Mouse (Mus musculus) myocyte (in vitro differentiated cells): ENCODE results near the gene Smc6. TPM values are rescaled to one million over a fixed set of nuclear protein-coding genes. Genes with fewer than 3 reads are reported as not detected.

Experiments used
- H3K27me3 ChIP-seq: one replicate; pipeline ENCODE4 v1.6.1; 2011; ENCODE audit not compliant: control insufficient read depth, insufficient read depth, insufficient read length
- H3K36me3 ChIP-seq: one replicate; pipeline ENCODE4 v1.6.1; 2011; ENCODE audit not compliant: control insufficient read depth, insufficient read depth
- H3K4me2 ChIP-seq: one replicate; pipeline ENCODE4 v1.6.1; 2011; ENCODE audit warnings: low read depth, control low read depth
- H3K4me3 ChIP-seq: one replicate; pipeline ENCODE4 v1.5.1; 2011; ENCODE audit warnings: mild to moderate bottlenecking, control low read depth, moderate library complexity
- H3K79me2 ChIP-seq: one replicate; pipeline ENCODE4 v1.6.1; 2011; ENCODE audit not compliant: control insufficient read depth, insufficient read depth
- H3ac ChIP-seq: one replicate; pipeline ENCODE4 v1.6.1; 2011; ENCODE audit not compliant: control insufficient read depth, insufficient read length
- CEBPB ChIP-seq: IDR thresholded peaks from 2 replicates; pipeline ENCODE4 v1.6.1; 2011; ENCODE audit warnings: mild to moderate bottlenecking, moderate library complexity; ENCODE audit not compliant: poor library complexity, insufficient read depth, severe bottlenecking
- E2F4 ChIP-seq: IDR thresholded peaks from one replicate; pipeline ENCODE4 v1.6.1; 2011; ENCODE audit warnings: mild to moderate bottlenecking, control low read depth, moderate library complexity; ENCODE audit not compliant: insufficient read depth
- MAX ChIP-seq: IDR thresholded peaks from one replicate; pipeline ENCODE4 v1.6.1; 2011; ENCODE audit warnings: low read depth, mild to moderate bottlenecking, control low read depth
- MYOD1 ChIP-seq, 3 experiments: IDR thresholded peaks; one replicate each; pipeline ENCODE4 v1.6.1; 2011; ENCODE audit warnings: control low read depth in 2 of 3, low read depth in 2 of 3, mild to moderate bottlenecking in 2 of 3, moderate library complexity in 1 of 3; ENCODE audit not compliant: insufficient read length in 2 of 3, control insufficient read depth in 1 of 3
- MYOG ChIP-seq, 3 experiments: IDR thresholded peaks; one replicate each; pipeline ENCODE4 v1.6.1; 2011; ENCODE audit warnings: control low read depth in 2 of 3, low read depth in 2 of 3, mild to moderate bottlenecking in 2 of 3; ENCODE audit not compliant: insufficient read length in 2 of 3, control insufficient read depth in 1 of 3, insufficient read depth in 1 of 3
- POLR2A ChIP-seq: IDR thresholded peaks from one replicate; pipeline ENCODE4 v1.6.1; 2011; ENCODE audit warnings: low read depth, mild to moderate bottlenecking, control low read depth, moderate library complexity; ENCODE audit not compliant: insufficient read length
- POLR2AphosphoS2 ChIP-seq: IDR thresholded peaks from one replicate; pipeline ENCODE4 v1.6.1; 2011; ENCODE audit warnings: low read depth, control low read depth; ENCODE audit not compliant: insufficient read length
- REST ChIP-seq: IDR thresholded peaks from one replicate; pipeline ENCODE4 v1.6.1; 2011; ENCODE audit warnings: mild to moderate bottlenecking, control low read depth, moderate library complexity; ENCODE audit not compliant: insufficient read depth, insufficient read length
- SRF ChIP-seq: IDR thresholded peaks from one replicate; pipeline ENCODE4 v1.6.1; 2011; ENCODE audit warnings: low read depth; ENCODE audit not compliant: control insufficient read depth, insufficient read length
- TCF12 ChIP-seq: IDR thresholded peaks from one replicate; pipeline ENCODE4 v1.6.1; 2011; ENCODE audit warnings: mild to moderate bottlenecking, control low read depth; ENCODE audit not compliant: poor library complexity, insufficient read depth, severe bottlenecking
- TCF3 ChIP-seq: IDR thresholded peaks from one replicate; pipeline ENCODE4 v1.6.1; 2011; ENCODE audit warnings: low read depth, control low read depth; ENCODE audit not compliant: insufficient read length
- USF1 ChIP-seq: IDR thresholded peaks from one replicate; pipeline ENCODE4 v1.6.1; 2011; ENCODE audit warnings: low read depth, mild to moderate bottlenecking, control low read depth, moderate library complexity
- polyA plus RNA-seq: library from polyadenylated mRNA; unstranded; fragments of >200 nt; fragmentation: generic; extraction: Trizol; gene quantifications from one replicate; pipeline ENCODE4 v1.2.1, GENCODE M21; 2012; ENCODE audit warnings: missing spikeins

Gene Smc6
- polyA plus RNA-seq, 1 experiment: 11.2 TPM

- H3K27me3 ChIP-seq: no peaks in the 10 kb centered on the region
- H3K4me2 ChIP-seq: no peak overlapping the region
- no peaks in the 10 kb centered on the region for H3K79me2 ChIP-seq
- TF ChIP-seq POLR2A (no peak), MYOD1 (IDR thresholded peaks at IDR 0.05; ENCODE audit: control insufficient read depth in 1 of 3, insufficient read length in 2 of 3, low read depth in 2 of 3) (no peak), TCF12 (no peak), CEBPB (no peak), E2F4 (no peak), TCF3 (no peak), SRF (no peak), MYOG (IDR thresholded peaks at IDR 0.05; ENCODE audit: control insufficient read depth in 1 of 3, insufficient read depth in 1 of 3, insufficient read length in 2 of 3, low read depth in 2 of 3) (no peak), MAX (no peak), USF1 (no peak), POLR2AphosphoS2 (no peak)
- H3ac ChIP-seq: no peak overlapping the region
- no peak overlapping the region for H3K4me3 ChIP-seq
- H3K36me3 ChIP-seq: no peaks in the 10 kb centered on the region
These were observed 60.8 kb downstream of the Smc6 start for GRCm38 (mm10) chr12:11326483-11326882.

DNA sequence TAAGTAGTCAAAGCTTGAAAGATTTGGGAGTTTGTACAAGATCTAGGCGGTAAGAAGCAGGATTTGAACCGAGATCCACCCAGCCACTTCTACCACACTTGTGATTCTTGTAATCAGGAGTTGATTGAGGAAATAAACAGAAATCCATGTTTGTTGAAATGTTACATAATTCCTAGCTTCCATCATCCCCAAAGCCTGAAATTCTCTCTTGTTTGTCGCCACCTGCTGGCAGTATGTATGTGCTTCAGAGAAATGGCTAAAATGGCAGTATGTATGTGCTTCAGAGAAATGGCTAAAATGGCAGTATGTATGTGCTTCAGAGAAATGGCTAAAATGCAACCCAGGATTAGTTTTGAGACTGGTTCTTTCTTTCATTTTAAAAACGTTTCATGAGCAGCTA, 71.2 kb downstream of the Smc6 start:
- Histone ChIP-seq H3ac (no peak overlapping the region), H3K4me3 (no peak overlapping the region), H3K4me2 (no peak overlapping the region), H3K27me3 (peaks cover 4% of the 10 kb centered on the region), H3K36me3 (no peaks in the 10 kb centered on the region), H3K79me2 (no peaks in the 10 kb centered on the region)
- TF ChIP-seq POLR2AphosphoS2: no peak
- TF ChIP-seq MYOD1 (IDR thresholded peaks at IDR 0.05; ENCODE audit: control insufficient read depth in 1 of 3, insufficient read length in 2 of 3, low read depth in 2 of 3): no peak
- no peak for TF ChIP-seq POLR2A
- TF ChIP-seq REST: no peak
- TF ChIP-seq MYOG (IDR thresholded peaks at IDR 0.05; ENCODE audit: control insufficient read depth in 1 of 3, insufficient read depth in 1 of 3, insufficient read length in 2 of 3, low read depth in 2 of 3): no peak
- no peak for TF ChIP-seq TCF12
- TF ChIP-seq TCF3: no peak
- TF ChIP-seq MAX: no peak
- TF ChIP-seq CEBPB: no peak
- TF ChIP-seq USF1: no peak
- no peak for TF ChIP-seq SRF
- TF ChIP-seq E2F4: no peak

- Histone ChIP-seq H3ac (no peak overlapping the region), H3K4me3 (no peak overlapping the region), H3K4me2 (no peak overlapping the region), H3K79me2 (no peaks in the 10 kb centered on the region), H3K36me3 (no peaks in the 10 kb centered on the region), H3K27me3 (peaks cover 4% of the 10 kb centered on the region)
- TF ChIP-seq TCF12 (no peak), MYOG (IDR thresholded peaks at IDR 0.05; ENCODE audit: control insufficient read depth in 1 of 3, insufficient read depth in 1 of 3, insufficient read length in 2 of 3, low read depth in 2 of 3) (no peak), POLR2A (no peak), CEBPB (no peak), MAX (no peak), POLR2AphosphoS2 (no peak), USF1 (no peak), MYOD1 (IDR thresholded peaks at IDR 0.05; ENCODE audit: control insufficient read depth in 1 of 3, insufficient read length in 2 of 3, low read depth in 2 of 3) (no peak), SRF (no peak), TCF3 (no peak), E2F4 (no peak), REST (no peak)
These were observed 72.6 kb downstream of the Smc6 start for GRCm38 (mm10) chr12:11338251-11338650.

GRCm38 (mm10) chr12:11342020-11342600, 76.4 kb downstream of the Smc6 start:
- no peaks in the 10 kb centered on the region for H3K79me2 ChIP-seq
- no peak overlapping the region for H3ac ChIP-seq
- TF ChIP-seq POLR2A (no peak), E2F4 (no peak), MYOG (IDR thresholded peaks at IDR 0.05; ENCODE audit: control insufficient read depth in 1 of 3, insufficient read depth in 1 of 3, insufficient read length in 2 of 3, low read depth in 2 of 3) (no peak), USF1 (no peak), MAX (no peak), TCF3 (no peak), REST (no peak), POLR2AphosphoS2 (no peak), TCF12 (no peak), MYOD1 (IDR thresholded peaks at IDR 0.05; ENCODE audit: control insufficient read depth in 1 of 3, insufficient read length in 2 of 3, low read depth in 2 of 3) (no peak), CEBPB (no peak), SRF (no peak)
- H3K4me3 ChIP-seq: no peak overlapping the region
- no peaks in the 10 kb centered on the region for H3K36me3 ChIP-seq
- no peaks in the 10 kb centered on the region for H3K27me3 ChIP-seq
- H3K4me2 ChIP-seq: no peak overlapping the region
